Mouse (Mus musculus) lung, postnatal 25 days (tissue): ENCODE measurements around the gene Klk7.

ENCODE experiments used
- DNase-seq: peaks from one replicate; pipeline ENCODE4 v3.0.0; 2022; ENCODE audit warnings: low spot score

The Klk7 gene

DNA sequence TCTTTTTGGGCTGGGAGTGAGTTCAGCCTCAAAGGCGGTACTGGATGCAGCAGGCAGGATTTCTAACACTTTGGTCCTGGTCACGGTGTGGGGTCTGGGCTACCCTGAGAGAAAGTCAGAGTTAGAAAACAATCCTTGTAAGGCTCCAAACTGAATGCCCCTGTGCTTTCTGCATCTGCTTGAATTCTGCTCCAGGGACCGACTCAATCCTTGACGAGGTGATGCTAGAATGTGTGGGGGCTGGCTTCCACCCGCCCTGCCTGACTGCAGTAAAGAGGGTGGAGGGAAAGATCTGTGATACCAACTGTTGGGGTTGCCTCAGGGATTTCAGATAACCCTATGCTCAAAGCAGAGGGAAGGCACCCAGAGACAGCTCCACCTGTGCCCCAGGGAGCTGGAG is at the start of gene Klk7:
TSS of gene Klk7 (plus strand) at position 301 of the 400 bp plus-strand sequence.
- no peak for DNase-seq

GRCm38 (mm10) chr7:43766484-43766883 is 44.6 kb upstream of the Klk7 start:
- no peak for DNase-seq

GRCm38 (mm10) chr7:43768597-43768996 is 42.5 kb upstream of the Klk7 start, which contains the start of gene Klk12:
Gene Klk12, plus strand, starts transcription at chr7:43768897.
- no peak for DNase-seq

DNA sequence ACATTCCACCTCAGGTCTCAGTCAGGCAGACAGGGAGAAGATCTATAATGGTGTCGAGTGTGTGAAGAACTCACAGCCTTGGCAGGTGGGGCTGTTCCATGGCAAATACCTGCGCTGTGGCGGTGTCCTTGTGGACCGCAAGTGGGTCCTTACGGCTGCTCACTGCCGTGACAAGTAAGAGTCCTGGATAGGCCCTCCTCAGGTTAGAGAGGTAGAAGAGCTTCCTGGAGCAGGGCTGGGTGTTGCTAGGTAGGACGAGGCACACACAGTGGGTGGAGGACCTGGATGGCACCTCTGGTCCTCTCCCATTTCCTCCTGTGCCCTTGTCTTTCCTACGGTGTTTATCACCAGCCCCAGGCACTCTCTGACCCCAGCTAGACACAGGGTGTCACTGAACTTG is 41.5 kb upstream of the Klk7 start:
- DNase-seq = no peak

DNA sequence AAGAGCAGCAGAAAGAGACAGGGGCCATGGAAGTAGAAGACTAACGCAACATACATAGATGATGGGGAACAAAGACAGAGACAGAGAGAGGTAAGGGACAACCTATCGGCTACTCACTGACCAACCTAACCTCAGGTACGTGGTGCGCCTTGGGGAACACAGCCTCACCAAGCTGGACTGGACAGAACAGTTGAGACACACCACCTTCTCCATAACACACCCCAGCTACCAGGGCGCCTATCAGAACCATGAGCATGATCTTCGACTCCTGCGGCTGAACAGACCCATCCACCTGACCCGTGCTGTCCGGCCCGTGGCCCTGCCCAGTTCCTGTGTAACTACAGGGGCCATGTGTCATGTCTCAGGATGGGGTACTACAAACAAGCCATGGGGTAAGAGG is 40.4 kb upstream of the Klk7 start:
- no peak for DNase-seq

DNA sequence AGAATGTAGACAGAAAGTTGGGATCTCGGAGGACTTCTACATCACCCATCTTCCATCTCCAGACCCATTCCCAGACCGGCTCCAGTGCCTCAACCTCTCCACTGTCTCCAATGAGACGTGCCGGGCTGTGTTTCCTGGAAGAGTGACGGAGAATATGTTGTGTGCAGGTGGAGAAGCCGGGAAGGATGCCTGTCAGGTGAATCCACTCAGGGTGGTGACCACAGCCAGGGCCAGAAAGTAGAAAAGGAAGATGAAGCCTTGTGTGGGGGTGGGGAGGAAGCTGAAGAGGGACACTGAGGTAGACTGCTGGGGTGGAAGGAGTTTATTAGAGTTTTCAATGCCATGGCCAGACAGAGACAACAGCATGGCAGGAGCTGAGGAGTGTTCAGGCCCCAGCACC is 39.2 kb upstream of the Klk7 start:
- DNase-seq = no peak

GRCm38 (mm10) chr7:43772901-43773300 is 38.2 kb upstream of the Klk7 start:
- no peak for DNase-seq

- no peak for DNase-seq
These were observed 36.7 kb upstream of the Klk7 start, which contains the start of gene Klk11 for GRCm38 (mm10) chr7:43774364-43774763. Gene Klk11, plus strand, starts transcription at chr7:43774604.

GRCm38 (mm10) chr7:43774802-43775201 is 36.3 kb upstream of the Klk7 start:
- no peak for DNase-seq

DNA sequence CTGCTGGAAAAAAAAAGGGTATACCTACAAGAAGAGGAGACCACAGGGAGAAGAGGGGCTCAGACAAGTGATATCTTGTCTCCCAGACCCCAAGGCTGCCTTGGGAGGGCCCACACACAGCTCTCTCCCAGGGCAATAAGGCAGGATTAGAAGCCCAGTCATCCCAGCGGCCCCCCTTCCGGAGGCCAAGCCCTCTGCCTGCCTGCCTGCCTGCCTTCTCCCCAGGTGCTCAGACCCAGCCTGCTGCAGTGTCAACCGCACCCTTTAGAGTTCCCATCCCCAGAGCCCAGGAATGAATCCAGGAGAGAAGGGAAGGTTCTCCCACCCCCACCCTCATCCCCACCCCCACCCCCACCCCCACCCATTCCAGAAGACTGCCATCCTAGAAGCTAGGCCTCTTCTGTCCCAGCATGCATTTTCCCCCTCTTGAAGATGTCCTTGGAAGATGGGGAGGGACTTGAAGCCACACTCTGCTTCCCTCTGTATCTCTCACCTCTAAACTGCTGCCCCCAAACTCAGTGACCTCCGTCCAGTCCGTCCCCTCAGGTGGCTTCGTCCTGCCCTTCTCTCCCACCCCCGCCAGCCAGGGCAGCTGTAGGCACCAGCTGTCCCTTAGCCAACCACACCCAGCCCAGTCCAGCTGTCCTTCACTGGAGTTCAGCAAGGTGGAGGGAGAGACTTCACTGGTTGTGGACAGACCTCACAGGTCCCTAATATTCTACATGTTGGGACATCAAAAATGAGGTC is 35.6 kb upstream of the Klk7 start:
- DNase-seq = no peak

DNA sequence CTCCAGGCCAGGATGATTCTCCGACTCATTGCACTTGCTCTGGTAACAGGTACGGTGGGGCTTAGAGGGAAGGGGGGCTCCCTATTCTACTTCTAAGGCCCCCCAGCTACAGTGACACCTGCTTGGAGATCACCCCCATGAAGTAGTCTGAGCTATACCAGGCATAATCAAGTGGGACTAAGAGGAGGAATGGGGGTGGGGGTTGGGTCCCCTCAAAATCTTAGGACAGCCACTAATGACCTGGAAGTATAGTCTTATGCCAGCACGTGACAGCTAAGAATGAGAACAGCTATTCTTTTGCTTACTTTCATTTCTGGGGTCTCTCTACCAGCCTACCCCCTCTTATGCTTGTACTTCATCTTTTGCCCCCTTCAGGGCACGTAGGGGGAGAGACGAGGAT is 34.6 kb upstream of the Klk7 start:
- no peak for DNase-seq

DNA sequence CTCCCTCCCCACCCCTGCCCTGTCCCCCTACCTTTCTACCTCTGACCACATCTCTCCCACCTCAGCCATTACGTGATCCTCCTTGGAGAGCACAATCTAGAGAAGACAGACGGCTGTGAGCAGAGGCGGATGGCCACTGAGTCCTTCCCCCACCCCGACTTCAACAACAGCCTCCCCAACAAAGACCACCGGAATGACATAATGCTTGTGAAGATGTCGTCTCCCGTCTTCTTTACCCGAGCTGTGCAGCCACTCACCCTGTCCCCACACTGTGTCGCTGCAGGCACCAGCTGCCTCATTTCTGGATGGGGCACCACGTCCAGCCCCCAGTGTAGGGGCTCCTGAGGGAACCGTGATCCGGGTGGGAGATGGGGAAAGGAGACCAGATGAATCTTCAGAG is 33.7 kb upstream of the Klk7 start:
- DNase-seq = no peak

DNA sequence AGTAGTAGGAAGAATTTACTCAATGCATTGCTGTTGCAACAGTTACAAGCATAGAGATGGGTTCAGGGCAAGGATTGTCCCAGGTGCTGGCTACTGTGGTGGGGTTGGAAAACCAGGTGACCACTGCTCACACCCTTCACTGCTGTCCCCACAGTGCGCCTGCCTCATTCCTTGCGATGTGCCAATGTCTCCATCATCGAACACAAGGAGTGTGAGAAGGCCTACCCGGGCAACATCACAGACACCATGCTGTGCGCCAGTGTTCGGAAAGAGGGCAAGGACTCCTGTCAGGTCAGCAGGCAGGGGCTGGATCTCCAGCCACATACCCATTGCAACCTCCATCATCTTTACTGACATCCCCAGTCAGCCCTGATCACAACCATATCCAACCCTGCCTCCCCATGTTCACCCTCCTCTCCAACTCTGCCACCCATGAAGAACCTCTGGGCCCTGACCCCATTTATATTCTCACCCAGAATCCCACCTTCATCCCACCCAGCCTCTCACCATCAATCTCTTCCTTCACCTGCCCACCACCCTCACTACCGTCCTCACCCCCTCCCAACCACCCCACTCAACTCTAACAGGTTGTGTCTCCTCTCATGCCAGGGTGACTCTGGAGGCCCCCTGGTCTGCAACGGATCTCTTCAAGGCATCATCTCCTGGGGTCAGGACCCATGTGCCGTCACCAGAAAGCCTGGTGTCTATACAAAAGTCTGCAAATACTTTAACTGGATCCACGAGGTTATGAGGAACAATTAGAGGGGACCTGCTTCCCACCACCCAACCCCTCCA is 32.7 kb upstream of the Klk7 start:
- no peak for DNase-seq

- DNase-seq = no peak
These were observed 30.9 kb upstream of the Klk7 start for GRCm38 (mm10) chr7:43780241-43780640.

DNA sequence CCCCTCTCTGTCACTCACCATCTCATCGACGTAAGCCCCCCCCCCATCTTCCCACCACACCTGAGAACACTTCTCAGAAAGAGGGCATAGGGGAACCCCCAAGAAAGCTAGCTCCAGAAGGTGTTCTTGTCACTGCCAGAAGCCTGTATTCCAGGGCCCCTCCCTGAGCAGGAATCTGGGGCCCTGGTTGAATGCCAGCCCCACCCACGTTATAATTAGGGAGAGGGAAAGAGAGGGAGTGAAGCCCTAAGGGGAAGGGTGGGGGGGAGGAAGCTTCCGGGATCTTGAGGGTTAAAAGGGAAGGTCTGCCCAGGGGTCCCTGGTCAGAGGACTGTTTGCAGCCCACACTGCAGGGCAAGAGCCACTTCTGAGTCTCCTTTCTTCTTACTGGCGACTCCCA is 30.3 kb upstream of the Klk7 start, which contains the start of gene Klk10:
TSS of gene Klk10 (plus strand) at position 290 of the 400 bp plus-strand sequence.
- DNase-seq = no peak

GRCm38 (mm10) chr7:43781541-43781940 is 29.6 kb upstream of the Klk7 start:
- no peak for DNase-seq

- peak; percentile 82 for DNase-seq
These were observed 28.5 kb upstream of the Klk7 start for GRCm38 (mm10) chr7:43782275-43783265.

GRCm38 (mm10) chr7:43785286-43785685 is 25.8 kb upstream of the Klk7 start:
- DNase-seq = no peak

DNA sequence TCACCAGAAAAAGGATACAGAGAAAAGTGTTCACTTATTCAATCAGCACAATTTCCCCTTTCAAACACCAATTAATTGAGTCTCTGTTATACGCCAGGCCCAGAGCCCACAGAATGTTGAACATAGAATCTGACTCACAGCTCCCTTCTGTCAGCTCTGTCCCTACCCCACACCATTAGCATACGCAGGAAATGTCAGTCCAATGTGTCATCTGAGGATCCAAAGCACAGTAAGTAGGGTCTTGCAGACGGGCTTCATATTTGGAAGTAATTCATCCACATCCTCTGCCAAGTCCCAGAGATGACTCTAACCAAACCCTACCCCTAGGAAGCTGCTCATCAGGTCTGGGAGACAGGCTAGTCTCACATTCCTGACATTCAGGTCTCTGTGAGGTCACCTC is 23.0 kb upstream of the Klk7 start:
- no peak for DNase-seq

DNA sequence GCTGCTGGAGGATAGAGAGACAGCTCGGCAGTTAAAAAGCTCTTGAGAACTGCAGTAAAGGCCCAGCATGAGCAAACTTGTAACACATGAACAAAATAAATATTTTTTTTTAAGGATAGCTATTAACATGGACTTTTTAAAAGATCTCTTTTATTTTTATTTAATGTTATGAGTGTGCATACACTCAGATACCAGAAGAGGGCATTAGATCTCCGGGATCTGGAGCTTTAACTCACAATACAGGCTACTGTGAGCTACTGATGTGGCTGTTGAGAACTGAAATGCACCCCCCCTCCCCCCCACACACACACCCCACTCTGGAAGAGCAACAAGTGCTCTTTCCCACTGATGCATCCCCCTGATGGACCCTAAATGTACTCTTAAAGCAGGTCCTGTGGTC is 21.8 kb upstream of the Klk7 start:
- DNase-seq = no peak

DNA sequence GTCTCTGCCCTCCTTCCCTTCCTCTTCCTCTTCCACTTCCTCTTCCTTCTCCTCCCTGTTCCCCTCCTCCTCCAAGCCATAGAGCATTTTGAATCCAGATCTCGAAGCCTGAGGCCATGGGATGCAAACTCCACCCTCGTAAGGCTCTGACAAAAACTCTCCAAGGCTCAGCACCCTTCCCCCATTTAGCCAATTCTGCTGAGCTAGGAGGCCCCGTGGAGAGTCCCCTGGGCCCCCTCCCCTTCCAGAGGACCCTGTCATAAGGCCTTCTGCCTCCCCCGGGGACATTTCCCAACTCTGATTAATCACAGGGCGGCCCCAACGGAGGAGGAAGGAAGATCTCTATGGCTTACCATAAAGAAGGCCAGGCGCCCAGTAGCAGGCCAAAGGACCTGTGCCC is 19.5 kb upstream of the Klk7 start, which contains the start of gene Klk9:
TSS of gene Klk9 (plus strand) at position 301 of the 400 bp plus-strand sequence.
- no peak for DNase-seq

GRCm38 (mm10) chr7:43796355-43796754 is 14.7 kb upstream of the Klk7 start:
- DNase-seq = no peak
